Mouse (Mus musculus): ENCODE data around the gene Actb. TPM values are rescaled to one million over a fixed set of nuclear protein-coding genes. Genes with fewer than 3 reads are reported as not detected.

The Actb gene
- polyA plus RNA-seq, 1 experiment: 3,823 TPM

DNA sequence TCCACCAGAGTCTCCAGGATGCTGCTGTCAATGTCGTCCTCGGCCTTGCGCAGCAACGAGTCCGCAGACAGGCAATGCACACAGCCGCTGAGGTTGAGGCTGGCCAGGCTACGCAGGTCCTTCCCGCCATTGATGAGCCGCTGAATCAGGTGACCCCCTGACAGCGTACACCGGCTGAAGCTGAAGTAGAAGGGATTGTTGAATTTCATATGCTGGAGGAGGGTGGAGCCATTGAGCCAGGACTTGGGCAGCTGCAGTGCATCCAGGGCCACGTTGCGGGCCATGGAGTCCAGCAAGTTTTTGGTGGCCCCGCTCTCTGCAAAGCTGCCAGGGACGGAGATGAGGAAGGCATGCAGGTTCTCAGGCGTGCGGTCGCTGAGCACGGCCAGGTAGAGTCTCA is 20.4 kb downstream of the Actb start:
- no peak overlapping the region for H3K27ac ChIP-seq (ENCODE audit: insufficient read depth, low read length)
- H3K9ac ChIP-seq (ENCODE audit: low read depth, poor library complexity, severe bottlenecking): no peak overlapping the region
- H3K9me3 ChIP-seq (replicated peaks; ENCODE audit: control insufficient read depth, insufficient read depth, low read length, poor library complexity, severe bottlenecking): no peaks in the 10 kb centered on the region
- no peaks in the 10 kb centered on the region for H3K36me3 ChIP-seq (ENCODE audit: control insufficient read depth, insufficient read depth, low read length, poor library complexity, severe bottlenecking)
- H3K4me3 ChIP-seq (ENCODE audit: low read depth, low read length): peak overlapping the region; percentile 9
- no peaks in the 10 kb centered on the region for H3K27me3 ChIP-seq (ENCODE audit: control insufficient read depth, insufficient read depth, low read length, poor library complexity, severe bottlenecking)
- no peak for TF ChIP-seq POLR2A (IDR thresholded peaks at IDR 0.05; ENCODE audit: insufficient read depth, low read length)
- no peak for TF ChIP-seq CTCF (IDR thresholded peaks at IDR 0.05; ENCODE audit: low read depth, low read length)
- no peak for TF ChIP-seq EP300 (IDR thresholded peaks at IDR 0.05; ENCODE audit: insufficient read depth, low read depth, low read length)
- H3K4me1 ChIP-seq (ENCODE audit: control insufficient read depth, insufficient read depth, low read length): peaks cover 8% of the 10 kb centered on the region

DNA sequence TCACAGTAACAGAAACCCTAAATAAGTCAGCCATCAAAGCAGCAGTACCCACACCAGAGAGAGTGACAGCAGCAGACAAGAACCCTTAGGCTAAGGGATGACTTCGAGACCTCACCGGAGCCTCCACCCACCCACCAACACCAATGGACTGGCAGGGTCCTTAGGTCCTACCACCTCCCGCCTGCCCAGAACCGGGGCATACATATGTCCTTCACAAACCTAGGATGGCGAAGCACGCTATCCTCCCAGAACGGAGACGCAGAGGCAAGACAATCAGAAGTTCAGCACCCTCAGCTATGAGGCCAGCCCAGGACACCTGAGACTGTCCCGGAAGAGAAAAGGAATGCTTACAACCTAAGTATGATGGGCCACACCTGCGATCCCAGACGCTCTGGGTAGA is 24.1 kb downstream of the Actb start:
- Histone ChIP-seq H3K27me3 (ENCODE audit: control insufficient read depth, insufficient read depth, low read length, poor library complexity, severe bottlenecking) (no peaks in the 10 kb centered on the region), H3K9me3 (replicated peaks; ENCODE audit: control insufficient read depth, insufficient read depth, low read length, poor library complexity, severe bottlenecking) (no peaks in the 10 kb centered on the region), H3K27ac (ENCODE audit: insufficient read depth, low read length) (no peak overlapping the region), H3K4me1 (ENCODE audit: control insufficient read depth, insufficient read depth, low read length) (peaks cover 11% of the 10 kb centered on the region), H3K36me3 (ENCODE audit: control insufficient read depth, insufficient read depth, low read length, poor library complexity, severe bottlenecking) (0 out of 2 replicates have a peak, but pooled peaks cover 3% of the 10 kb centered on the region), H3K4me3 (ENCODE audit: low read depth, low read length) (no peak overlapping the region), H3K9ac (ENCODE audit: low read depth, poor library complexity, severe bottlenecking) (no peak overlapping the region)
- TF ChIP-seq EP300 (IDR thresholded peaks at IDR 0.05; ENCODE audit: insufficient read depth, low read depth, low read length) (no peak), POLR2A (IDR thresholded peaks at IDR 0.05; ENCODE audit: insufficient read depth, low read length) (no peak), CTCF (IDR thresholded peaks at IDR 0.05; ENCODE audit: low read depth, low read length) (no peak)

DNA sequence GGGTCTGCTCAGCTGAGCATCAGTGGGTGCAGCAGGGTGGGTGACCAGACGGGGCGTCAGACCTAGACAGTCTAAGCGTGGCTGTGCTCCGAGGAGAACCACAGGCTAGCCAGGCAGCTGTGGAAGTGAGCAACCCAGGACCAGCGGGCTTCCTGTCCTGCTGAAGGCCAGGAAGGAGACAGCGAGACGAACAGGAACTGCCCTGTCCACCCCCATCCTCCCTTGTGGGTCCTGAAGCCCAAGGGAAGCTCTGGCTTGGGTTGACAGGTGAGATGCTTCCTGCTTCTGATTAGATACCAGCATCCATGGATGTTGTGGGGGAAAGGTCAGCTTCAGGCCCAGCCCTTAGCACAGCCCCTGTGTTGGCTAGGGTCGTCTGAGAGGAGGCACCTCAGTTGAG is 24.6 kb downstream of the Actb start:
- 0 out of 2 replicates have a peak, but pooled peaks cover 3% of the 10 kb centered on the region for H3K36me3 ChIP-seq (ENCODE audit: control insufficient read depth, insufficient read depth, low read length, poor library complexity, severe bottlenecking)
- H3K9ac ChIP-seq (ENCODE audit: low read depth, poor library complexity, severe bottlenecking): no peak overlapping the region; the same call in 1 of the 2 replicates

DNA sequence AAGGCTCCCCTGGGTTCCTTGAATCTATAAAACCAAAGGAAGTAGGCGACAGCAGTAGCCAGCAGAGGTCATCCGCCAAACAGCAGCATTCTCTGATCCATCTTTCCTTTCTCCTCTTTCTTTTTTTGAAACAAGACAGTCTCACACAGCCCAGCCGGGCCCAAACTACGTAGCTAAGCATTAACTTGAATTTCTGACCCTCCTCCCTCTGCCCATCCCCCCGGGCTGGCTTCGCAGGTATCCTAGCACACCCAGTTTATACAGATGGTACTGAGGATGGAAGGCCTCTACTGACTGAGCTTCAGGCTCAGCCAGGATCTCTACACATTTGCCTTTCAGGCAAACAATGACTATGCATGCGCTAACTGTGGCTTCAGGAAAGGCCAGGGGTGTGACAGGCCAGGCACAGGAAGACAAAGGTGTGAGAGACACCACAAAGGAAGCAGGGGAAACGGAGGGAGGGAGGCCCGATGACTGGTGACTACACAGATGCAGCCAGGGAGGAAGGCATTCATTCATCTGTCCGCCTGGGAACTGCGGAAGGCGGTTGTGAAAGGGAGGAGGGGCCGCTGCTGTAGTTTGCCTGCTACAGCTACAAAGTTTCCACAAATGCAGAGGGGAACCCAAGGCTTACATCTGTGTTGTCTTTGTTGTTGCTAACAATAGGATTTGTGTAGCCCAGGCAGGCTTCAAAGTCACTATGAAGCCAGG is 25.6 kb downstream of the Actb start:
- Histone ChIP-seq H3K9ac (ENCODE audit: low read depth, poor library complexity, severe bottlenecking) (no peak overlapping the region), H3K27me3 (ENCODE audit: control insufficient read depth, insufficient read depth, low read length, poor library complexity, severe bottlenecking) (no peaks in the 10 kb centered on the region), H3K36me3 (ENCODE audit: control insufficient read depth, insufficient read depth, low read length, poor library complexity, severe bottlenecking) (0 out of 2 replicates have a peak, but pooled peaks cover 5% of the 10 kb centered on the region), H3K27ac (ENCODE audit: insufficient read depth, low read length) (peak overlapping the region; percentile 40), H3K4me1 (ENCODE audit: control insufficient read depth, insufficient read depth, low read length) (peaks cover 11% of the 10 kb centered on the region), H3K4me3 (ENCODE audit: low read depth, low read length) (no peak overlapping the region), H3K9me3 (replicated peaks; ENCODE audit: control insufficient read depth, insufficient read depth, low read length, poor library complexity, severe bottlenecking) (no peaks in the 10 kb centered on the region)
- TF ChIP-seq POLR2A (IDR thresholded peaks at IDR 0.05; ENCODE audit: insufficient read depth, low read length) (no peak), EP300 (IDR thresholded peaks at IDR 0.05; ENCODE audit: insufficient read depth, low read depth, low read length) (peak; percentile 55; the same call in 1 of the 2 replicates)

More for the DNA sequence above, 24.6 kb downstream of the Actb start:
- Histone ChIP-seq H3K27ac (ENCODE audit: insufficient read depth, low read length) (peak overlapping the region; percentile 40), H3K9me3 (replicated peaks; ENCODE audit: control insufficient read depth, insufficient read depth, low read length, poor library complexity, severe bottlenecking) (no peaks in the 10 kb centered on the region), H3K27me3 (ENCODE audit: control insufficient read depth, insufficient read depth, low read length, poor library complexity, severe bottlenecking) (no peaks in the 10 kb centered on the region), H3K4me3 (ENCODE audit: low read depth, low read length) (no peak overlapping the region), H3K4me1 (ENCODE audit: control insufficient read depth, insufficient read depth, low read length) (peaks cover 11% of the 10 kb centered on the region)
- no peak for TF ChIP-seq CTCF (IDR thresholded peaks at IDR 0.05; ENCODE audit: low read depth, low read length)

DNA sequence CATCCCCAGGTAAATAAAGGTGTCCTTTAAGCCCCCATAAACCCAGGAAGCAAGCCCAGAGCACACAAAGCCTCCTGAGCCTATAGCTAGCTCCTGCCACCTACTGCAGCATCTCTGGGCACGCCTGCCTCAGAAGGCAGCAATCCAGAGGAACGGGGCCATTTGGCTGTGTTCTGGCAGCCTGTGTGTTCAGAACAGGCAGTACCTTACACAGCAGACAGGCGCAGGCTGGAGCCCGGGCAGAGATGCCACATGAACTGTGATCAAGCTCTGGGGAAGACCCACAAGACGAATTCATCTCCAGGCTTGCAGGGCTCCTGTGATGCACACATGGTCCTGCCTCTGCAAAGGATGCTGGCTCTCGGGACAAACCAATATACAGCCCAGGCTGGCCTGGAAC is 26.3 kb downstream of the Actb start:
- Histone ChIP-seq H3K4me1 (ENCODE audit: control insufficient read depth, insufficient read depth, low read length) (peaks cover 11% of the 10 kb centered on the region), H3K36me3 (ENCODE audit: control insufficient read depth, insufficient read depth, low read length, poor library complexity, severe bottlenecking) (0 out of 2 replicates have a peak, but pooled peaks cover 5% of the 10 kb centered on the region), H3K27me3 (ENCODE audit: control insufficient read depth, insufficient read depth, low read length, poor library complexity, severe bottlenecking) (no peaks in the 10 kb centered on the region), H3K27ac (ENCODE audit: insufficient read depth, low read length) (peak overlapping the region; percentile 40; the same call in 1 of the 2 replicates), H3K9ac (ENCODE audit: low read depth, poor library complexity, severe bottlenecking) (no peak overlapping the region), H3K9me3 (replicated peaks; ENCODE audit: control insufficient read depth, insufficient read depth, low read length, poor library complexity, severe bottlenecking) (no peaks in the 10 kb centered on the region), H3K4me3 (ENCODE audit: low read depth, low read length) (no peak overlapping the region)
- no peak for TF ChIP-seq EP300 (IDR thresholded peaks at IDR 0.05; ENCODE audit: insufficient read depth, low read depth, low read length)
- TF ChIP-seq CTCF (IDR thresholded peaks at IDR 0.05; ENCODE audit: low read depth, low read length): no peak
- TF ChIP-seq POLR2A (IDR thresholded peaks at IDR 0.05; ENCODE audit: insufficient read depth, low read length): no peak

DNA sequence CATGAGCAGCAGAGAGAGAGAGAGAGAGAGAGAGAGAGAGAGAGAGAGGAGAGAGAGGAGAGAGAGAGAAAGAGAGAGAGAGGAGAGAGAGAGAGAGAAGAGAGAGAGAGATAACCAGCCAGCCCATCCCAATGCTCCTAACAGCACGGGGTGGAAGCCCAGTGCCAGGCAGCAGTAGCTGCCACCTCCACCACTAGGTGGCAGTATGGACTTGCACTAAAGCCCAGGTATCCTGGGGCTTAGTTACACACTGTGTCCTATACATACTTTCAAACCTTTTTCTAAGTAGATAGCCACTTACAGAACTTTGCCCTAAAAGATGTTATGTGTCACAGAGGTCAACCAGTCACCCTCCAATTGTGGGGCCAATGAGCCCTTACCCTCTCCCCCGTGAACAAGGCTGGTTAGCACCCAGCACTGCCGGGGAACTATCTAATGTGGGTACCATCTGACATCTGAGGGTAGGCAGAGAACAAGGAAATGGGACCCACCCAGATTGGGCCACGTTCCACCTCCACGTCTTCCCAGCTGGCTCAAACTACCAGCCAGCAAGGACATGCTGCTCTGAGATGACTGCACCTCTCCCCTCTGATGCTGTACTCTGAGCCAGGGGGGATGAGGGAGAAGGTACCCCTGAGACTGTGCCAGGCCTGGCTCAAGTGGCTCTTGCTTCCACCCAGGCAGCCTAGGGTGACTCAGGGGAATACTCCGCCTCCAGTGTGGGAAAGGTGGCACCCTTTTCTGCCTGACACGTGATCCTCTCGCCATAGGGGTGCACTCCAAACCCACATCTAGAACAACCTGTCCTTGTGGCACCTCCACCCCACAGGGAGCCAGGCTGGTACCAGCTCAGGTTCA is 27.0 kb downstream of the Actb start:
- Histone ChIP-seq H3K9me3 (replicated peaks; ENCODE audit: control insufficient read depth, insufficient read depth, low read length, poor library complexity, severe bottlenecking) (no peaks in the 10 kb centered on the region), H3K4me1 (ENCODE audit: control insufficient read depth, insufficient read depth, low read length) (peaks cover 11% of the 10 kb centered on the region), H3K27me3 (ENCODE audit: control insufficient read depth, insufficient read depth, low read length, poor library complexity, severe bottlenecking) (no peaks in the 10 kb centered on the region), H3K36me3 (ENCODE audit: control insufficient read depth, insufficient read depth, low read length, poor library complexity, severe bottlenecking) (peaks cover 7% of the 10 kb centered on the region; the same call in 1 of the 2 replicates), H3K4me3 (ENCODE audit: low read depth, low read length) (no peak overlapping the region), H3K9ac (ENCODE audit: low read depth, poor library complexity, severe bottlenecking) (no peak overlapping the region), H3K27ac (ENCODE audit: insufficient read depth, low read length) (no peak overlapping the region)
- no peak for TF ChIP-seq EP300 (IDR thresholded peaks at IDR 0.05; ENCODE audit: insufficient read depth, low read depth, low read length)
- TF ChIP-seq POLR2A (IDR thresholded peaks at IDR 0.05; ENCODE audit: insufficient read depth, low read length): no peak
- peak; percentile 96 for TF ChIP-seq CTCF (IDR thresholded peaks at IDR 0.05; ENCODE audit: low read depth, low read length)
